Mouse (Mus musculus): ENCODE measurements around the gene Camsap1.

The Camsap1 gene

GRCm38 (mm10) chr2:25983159-25983907 is at the start of gene Camsap1:
Gene Camsap1 (minus strand): TSS chr2:25983282.
- DNase-seq (ENCODE audit: low spot score): peak; percentile 100

DNA sequence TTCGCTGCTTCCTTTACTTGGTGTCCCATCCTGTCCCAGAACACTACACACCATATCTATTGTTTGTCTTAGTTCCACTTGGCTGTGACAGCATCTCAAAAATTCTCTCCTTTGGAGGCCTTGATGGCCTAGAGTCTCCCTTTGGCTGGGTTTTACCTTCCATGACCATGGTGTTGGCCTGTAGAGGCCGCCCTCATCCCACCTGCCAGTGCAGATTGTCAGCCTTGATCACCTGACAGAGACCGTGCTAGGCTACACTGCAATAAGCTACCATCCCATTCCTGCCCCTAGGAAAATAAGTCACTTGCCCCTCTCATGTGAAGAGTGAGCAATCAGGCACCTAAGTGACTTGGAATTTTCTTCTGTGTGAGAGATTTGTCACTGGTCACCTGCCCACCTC is 47.2 kb upstream of the Camsap1 start:
- DNase-seq (ENCODE audit: low spot score): no peak

DNA sequence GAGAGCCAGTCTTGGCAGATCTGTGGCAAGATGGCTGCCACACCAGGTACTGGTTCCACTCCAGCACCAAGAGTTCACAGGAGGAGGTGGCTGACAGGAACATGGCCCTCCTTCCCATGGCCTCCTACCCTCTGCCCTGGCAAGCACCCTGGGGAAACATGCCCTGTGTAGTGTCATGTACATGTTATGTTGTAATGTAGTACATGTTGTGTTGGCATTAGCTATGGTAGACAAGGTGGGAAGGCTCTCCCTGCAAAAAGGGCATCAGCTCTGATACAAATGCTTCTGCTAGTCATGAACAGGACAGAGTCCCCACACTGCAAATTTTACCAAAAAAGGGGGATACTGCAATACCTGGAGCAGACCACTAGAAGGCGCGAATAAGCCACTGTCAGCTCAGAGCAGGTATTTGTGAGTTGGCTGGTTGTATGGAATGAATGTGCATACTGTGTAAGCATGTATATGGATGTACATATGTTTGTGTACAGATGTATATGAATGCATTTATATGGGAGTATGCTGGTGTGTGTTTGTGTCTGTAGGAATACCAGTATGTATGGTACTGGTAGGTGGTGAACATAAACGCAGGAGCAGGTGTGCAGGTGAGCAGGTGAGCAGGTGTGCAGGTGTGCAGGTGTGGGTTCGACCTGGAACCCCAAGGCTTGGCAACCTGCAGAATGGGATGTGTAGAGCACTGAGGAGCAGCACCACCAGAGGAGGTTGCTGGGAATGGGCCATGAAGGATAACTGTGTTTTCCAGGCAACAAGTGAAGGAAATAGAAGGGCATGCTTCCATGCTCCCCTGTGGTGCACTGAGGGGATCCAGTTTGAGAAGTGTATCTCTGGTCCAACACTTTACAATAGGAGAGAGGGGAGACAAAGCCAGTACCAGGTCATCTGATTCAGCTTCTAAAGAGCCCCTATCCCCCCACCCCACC is 41.3 kb upstream of the Camsap1 start:
- peak; percentile 73 for DNase-seq (ENCODE audit: low spot score)

GRCm38 (mm10) chr2:26022626-26023025 is 39.5 kb upstream of the Camsap1 start:
- no peak for DNase-seq (ENCODE audit: low spot score)

- DNase-seq (ENCODE audit: low spot score): no peak
Observed at GRCm38 (mm10) chr2:26022258-26022565, 39.1 kb upstream of the Camsap1 start.

- DNase-seq (ENCODE audit: low spot score): peak; percentile 79
Observed at GRCm38 (mm10) chr2:26021561-26022257, 38.6 kb upstream of the Camsap1 start, which contains the start of gene Ubac1. Gene Ubac1 (minus strand): TSS chr2:26021747.

DNA sequence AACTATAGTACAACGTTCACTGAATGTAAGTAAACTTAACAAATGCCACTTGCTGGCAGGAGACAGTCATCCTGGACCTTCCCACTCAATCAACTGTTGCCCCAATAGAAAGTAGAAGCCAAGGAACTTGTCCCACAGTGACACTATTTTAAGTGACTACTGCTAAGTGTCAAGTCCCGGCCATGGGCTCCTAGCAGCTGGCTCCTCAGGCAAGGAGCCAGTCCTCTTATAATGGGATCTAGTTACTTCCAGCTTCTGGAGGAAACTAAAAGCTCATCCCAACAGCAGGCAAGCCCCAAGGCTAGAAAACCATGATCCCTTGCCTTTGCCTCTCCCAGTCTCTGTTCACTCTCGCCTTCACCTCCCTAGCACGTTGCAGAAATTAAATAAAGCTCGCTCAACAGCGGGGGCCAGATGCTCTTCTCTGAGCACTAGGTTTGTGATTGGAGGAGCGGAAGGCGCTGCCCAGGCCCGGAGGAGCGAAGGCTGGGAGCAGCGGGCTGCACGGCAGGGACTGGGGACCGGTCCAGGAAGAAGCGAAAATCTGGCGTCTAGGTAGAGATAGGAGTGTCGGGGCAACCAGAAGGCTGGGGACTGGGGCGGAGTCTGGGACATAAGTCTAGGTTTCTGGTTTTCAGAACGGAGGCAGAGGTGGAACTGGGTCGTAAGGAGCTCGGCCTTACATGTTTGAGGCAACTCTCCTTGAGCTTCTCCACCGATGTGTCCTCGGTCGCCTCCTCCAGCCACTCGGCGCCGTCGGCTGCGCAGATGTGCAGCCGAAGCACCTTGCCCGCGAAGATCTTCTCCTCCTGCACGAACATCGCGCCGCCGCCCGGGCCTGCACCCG is 37.9 kb upstream of the Camsap1 start:
- peak; percentile 54 for DNase-seq (ENCODE audit: low spot score)

- DNase-seq (ENCODE audit: low spot score): peak; percentile 54
Observed at GRCm38 (mm10) chr2:26019923-26020322, 36.8 kb upstream of the Camsap1 start.

DNA sequence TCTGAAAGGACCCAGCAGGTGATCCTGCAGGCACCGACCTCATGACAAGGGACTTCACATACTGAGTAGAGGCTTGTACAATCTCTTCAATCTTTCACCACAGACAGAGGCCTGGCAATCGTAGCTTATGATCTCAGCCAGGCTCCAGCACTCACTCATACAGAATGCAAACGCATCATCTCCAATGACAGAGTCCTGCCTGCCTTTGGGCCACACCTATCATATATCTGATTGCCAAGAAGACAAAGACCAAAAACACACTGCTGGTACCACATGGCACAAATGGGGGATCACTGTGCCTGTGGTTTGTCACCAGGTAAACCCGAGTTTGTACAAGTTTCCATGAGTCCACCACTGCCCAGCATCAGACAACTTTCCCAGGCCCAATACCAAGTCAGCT is 34.2 kb upstream of the Camsap1 start:
- peak; percentile 58 for DNase-seq (ENCODE audit: low spot score)

DNA sequence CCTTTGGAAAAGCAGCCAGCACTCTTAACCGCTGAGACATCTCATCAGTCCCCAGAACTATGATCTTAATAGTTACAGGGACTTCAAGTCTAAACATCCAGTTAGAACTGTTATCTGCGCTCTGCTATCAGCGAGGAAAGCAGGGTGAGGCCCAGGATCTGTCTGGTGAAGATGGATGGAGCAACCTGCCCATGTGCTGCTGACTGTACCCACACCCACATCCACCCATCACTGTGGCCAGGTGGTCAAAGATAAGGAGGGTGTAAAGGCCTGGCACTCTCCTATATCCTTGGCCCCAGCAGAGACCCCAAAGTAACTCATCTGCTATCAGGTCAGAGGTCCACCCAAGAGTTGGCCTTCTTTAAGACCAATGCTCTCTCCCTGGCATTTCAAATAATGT is 30.6 kb upstream of the Camsap1 start:
- peak; percentile 93 for DNase-seq (ENCODE audit: low spot score)

- DNase-seq (ENCODE audit: low spot score): no peak
Observed at GRCm38 (mm10) chr2:26011420-26011819, 28.3 kb upstream of the Camsap1 start.

- no peak for DNase-seq (ENCODE audit: low spot score)
Observed at GRCm38 (mm10) chr2:26002001-26002400, 18.9 kb upstream of the Camsap1 start.

GRCm38 (mm10) chr2:26001136-26001535 is 18.1 kb upstream of the Camsap1 start:
- no peak for DNase-seq (ENCODE audit: low spot score)

- no peak for DNase-seq (ENCODE audit: low spot score)
Observed at GRCm38 (mm10) chr2:25997716-25998115, 14.6 kb upstream of the Camsap1 start.

DNA sequence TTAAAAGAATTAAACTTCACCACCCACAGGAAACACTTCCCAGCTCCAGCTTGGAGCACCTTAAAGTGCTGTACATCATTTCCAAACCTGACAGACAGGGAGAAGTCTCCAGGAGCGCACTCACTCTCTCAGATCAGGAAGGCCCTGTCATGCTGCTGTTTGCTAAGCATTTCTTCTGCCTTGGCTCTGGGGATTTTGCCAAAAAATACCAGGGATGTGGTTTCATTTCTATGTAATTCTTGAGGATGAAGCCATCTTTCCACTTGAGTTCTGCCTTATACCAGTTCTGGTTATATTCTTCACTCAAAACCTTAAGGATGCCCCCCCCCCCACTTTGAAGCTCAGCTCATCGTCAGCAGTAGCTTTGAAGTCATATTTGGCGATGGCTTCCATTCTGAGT is 11.7 kb upstream of the Camsap1 start:
- no peak for DNase-seq (ENCODE audit: low spot score)

DNA sequence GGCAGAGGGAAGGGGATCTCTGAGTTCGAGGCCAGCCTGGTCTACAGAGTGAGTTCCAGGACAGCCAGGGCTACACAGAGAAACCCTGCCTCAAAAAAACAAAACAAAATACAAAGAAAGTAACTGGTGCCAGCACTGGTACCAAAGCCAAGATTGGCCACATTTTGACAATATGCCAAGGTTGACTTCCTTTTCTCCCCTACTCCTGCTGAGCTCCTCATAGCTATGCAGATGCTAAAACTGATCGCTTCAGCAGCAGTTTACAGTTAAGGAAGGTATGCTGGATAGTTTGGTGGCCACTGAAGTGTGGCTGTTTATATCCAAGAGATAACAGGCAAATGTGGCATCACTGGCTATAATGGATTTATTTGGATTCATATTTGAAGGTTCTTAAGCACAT is 9.2 kb upstream of the Camsap1 start:
- no peak for DNase-seq (ENCODE audit: low spot score)

- no peak for DNase-seq (ENCODE audit: low spot score)
Observed at GRCm38 (mm10) chr2:25989651-25990050, 6.6 kb upstream of the Camsap1 start.

GRCm38 (mm10) chr2:25987817-25988216 is 4.7 kb upstream of the Camsap1 start:
- DNase-seq (ENCODE audit: low spot score): no peak

GRCm38 (mm10) chr2:25986601-25987000 is 3.5 kb upstream of the Camsap1 start:
- no peak for DNase-seq (ENCODE audit: low spot score)

GRCm38 (mm10) chr2:25982426-25983091 is 523 bp downstream of the Camsap1 start:
- no peak for DNase-seq (ENCODE audit: low spot score)

DNA sequence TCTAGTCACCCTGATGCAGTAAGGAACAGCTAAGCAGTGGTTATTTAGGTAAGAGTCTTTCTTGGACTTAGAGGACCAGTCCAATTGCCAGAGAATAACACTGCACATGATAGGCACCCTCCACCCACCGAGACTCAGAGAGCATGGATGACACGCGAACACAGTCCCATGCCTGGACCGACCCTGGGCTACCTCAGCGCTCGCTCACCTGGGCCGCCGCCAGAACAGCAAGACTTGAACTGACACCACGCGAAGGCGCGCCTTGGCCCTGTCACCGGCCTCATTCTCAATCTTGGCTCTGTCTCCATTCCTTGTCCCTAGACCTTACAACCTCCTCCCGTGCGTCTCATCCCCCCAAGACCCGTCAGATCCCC is 1.0 kb downstream of the Camsap1 start:
- DNase-seq (ENCODE audit: low spot score): no peak
